Mouse (Mus musculus): ENCODE results near the gene Ercc6.

DNA sequence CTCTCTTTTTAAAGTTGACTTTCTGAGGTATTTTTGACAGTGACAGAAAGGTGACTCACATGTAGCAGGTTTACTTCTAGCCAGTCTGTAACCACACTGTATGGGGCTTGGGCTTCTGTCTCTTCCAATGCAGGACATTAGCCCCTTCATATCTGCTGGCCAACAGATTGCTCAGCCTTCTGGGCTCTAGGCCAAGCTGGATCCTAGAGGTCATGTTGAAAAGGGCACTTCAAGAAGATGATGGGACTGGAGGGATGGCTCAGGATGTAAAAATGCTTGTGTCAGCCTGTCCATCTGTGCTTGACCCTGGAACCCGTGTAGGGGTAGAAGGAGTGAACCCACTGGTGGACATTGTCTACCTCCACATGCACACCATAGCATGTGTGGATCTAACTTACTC lies 24.8 kb downstream of the Ercc6 start:
- TF ChIP-seq POLR2A (IDR thresholded peaks at IDR 0.05; ENCODE audit: low read depth, low read length) (no peak), CTCF (conservative IDR thresholded peaks at IDR 0.05; ENCODE audit: insufficient read depth, insufficient read length, low read depth, low read length) (no peak)

Data from kidney, adult 2 months (tissue).